Mouse (Mus musculus) spleen, adult 2 months (tissue): ENCODE data around the gene Ccr7.

Experiments
- CTCF ChIP-seq: fragments of 200-500 bp; IDR thresholded peaks from 2 replicates; pipeline ENCODE4 v1.5.1; 2011; ENCODE audit warnings: mild to moderate bottlenecking, inconsistent platforms; ENCODE audit not compliant: insufficient read depth, insufficient read length, insufficient replicate concordance; ENCODE audit errors: extremely low read depth
- POLR2A ChIP-seq: fragments of 200-500 bp; IDR thresholded peaks from 2 replicates; pipeline ENCODE4 v1.6.1; 2011; ENCODE audit warnings: low read depth, low read length, inconsistent platforms

- TF ChIP-seq POLR2A (no peak), CTCF (no peak)
These were observed 22.4 kb upstream of the Ccr7 start for GRCm38 (mm10) chr11:99177054-99177924.
